Mouse (Mus musculus): ENCODE data around the gene Hsdl1.

- TF ChIP-seq CTCF (IDR thresholded peaks at IDR 0.05; ENCODE audit: control insufficient read depth, insufficient read depth, insufficient read length) (no peak), USF1 (IDR thresholded peaks at IDR 0.05; ENCODE audit: low read depth) (no peak), MYOD1 (IDR thresholded peaks at IDR 0.05; ENCODE audit: control insufficient read depth, insufficient read length, low read depth) (no peak)
Measured at GRCm38 (mm10) chr8:119563849-119564251, 11.1 kb downstream of the Hsdl1 start.
